17 mouse cellular contexts compared by ENCODE assay signal in genomic region chr7:80297041-80297440, GRCm38 (mm10). TPM values are rescaled to one million over a fixed set of nuclear protein-coding genes. Genes with fewer than 3 reads are reported as not detected.
DNase-seq lines count a peak whose midpoint lies in the region; ATAC-seq lines count a peak whose summit lies in the region.
"Had no signal": no experiment of that assay in that cellular context is flagged by ENCODE, and none has a peak within 500 bp of the region (broad histone marks: within the 10 kb centered on the region; RNA-seq: fewer than 3 reads in every experiment).

No protein-coding gene starts in this region.

- H3K27ac ChIP-seq in heart, embryonic 16.5 days (ENCODE audit: low read length) = no peak overlapping the region
- no peak overlapping the region for H3K27ac ChIP-seq in midbrain, embryonic 11.5 days (ENCODE audit: low read depth, low read length)
- H3K27ac ChIP-seq in midbrain, embryonic 16.5 days (ENCODE audit: low read length) = no peak overlapping the region
- H3K27ac ChIP-seq in embryonic facial prominence, embryonic 10.5 days (replicated peaks) = no peak overlapping the region
- no peak overlapping the region; the same call in 1 of the 2 replicates for H3K27ac ChIP-seq in liver, embryonic 16.5 days (ENCODE audit: low read length)
- H3K27ac ChIP-seq: gastrocnemius, adult 2 months; kidney, postnatal 0 days had no signal

- 60% methylated on average over 3 of the region's 3 CpGs for whole genome bisulfite sequencing in heart, embryonic 16.5 days
- WGBS in midbrain, embryonic 11.5 days = 92% methylated on average over 3 of the region's 3 CpGs
- 82% methylated on average over 3 of the region's 3 CpGs for WGBS in midbrain, embryonic 16.5 days
- WGBS in embryonic facial prominence, embryonic 10.5 days = 86% methylated on average over 3 of the region's 3 CpGs
- WGBS in liver, embryonic 16.5 days (ENCODE audit: insufficient replicate concordance) = 86% methylated on average over 3 of the region's 3 CpGs

- H3K9ac ChIP-seq in heart, embryonic 16.5 days (ENCODE audit: low read length) = 0 out of 2 replicates have a peak overlapping the region, but pooled peaks have one; percentile 29
- H3K9ac ChIP-seq in midbrain, embryonic 11.5 days (ENCODE audit: low read length) = no peak overlapping the region
- no peak overlapping the region for H3K9ac ChIP-seq in midbrain, embryonic 16.5 days (ENCODE audit: low read depth, low read length)
- no peak overlapping the region for H3K9ac ChIP-seq in liver, embryonic 16.5 days (ENCODE audit: low read depth, low read length)

- H3K36me3 ChIP-seq in heart, embryonic 16.5 days (ENCODE audit: control insufficient read depth, insufficient read depth) = peaks cover 16% of the 10 kb centered on the region
- peaks cover 10% of the 10 kb centered on the region for H3K36me3 ChIP-seq in midbrain, embryonic 11.5 days (ENCODE audit: control insufficient read depth, insufficient read depth, low read length)
- no peaks in the 10 kb centered on the region for H3K36me3 ChIP-seq in midbrain, embryonic 16.5 days (ENCODE audit: control insufficient read depth, insufficient read depth, low read length)
- peaks cover 56% of the 10 kb centered on the region for H3K36me3 ChIP-seq in embryonic facial prominence, embryonic 10.5 days (replicated peaks)
- peaks cover 42% of the 10 kb centered on the region for H3K36me3 ChIP-seq in liver, embryonic 16.5 days (ENCODE audit: control insufficient read depth, insufficient read depth)

- 0 out of 2 replicates have a peak overlapping the region, but pooled peaks have one; percentile 15 for H3K4me2 ChIP-seq in heart, embryonic 16.5 days (ENCODE audit: low read depth, low read length)
- no peak overlapping the region for H3K4me2 ChIP-seq in midbrain, embryonic 11.5 days
- no peak overlapping the region for H3K4me2 ChIP-seq in midbrain, embryonic 16.5 days (ENCODE audit: low read length)
- H3K4me2 ChIP-seq in liver, embryonic 16.5 days (ENCODE audit: low read depth, low read length) = peak overlapping the region; percentile 77

- no peaks in the 10 kb centered on the region for H3K9me3 ChIP-seq in heart, embryonic 16.5 days (replicated peaks; ENCODE audit: control insufficient read depth, low read length)
- H3K9me3 ChIP-seq in midbrain, embryonic 11.5 days (ENCODE audit: control insufficient read depth, low read length) = no peaks in the 10 kb centered on the region
- H3K9me3 ChIP-seq in midbrain, embryonic 16.5 days (replicated peaks; ENCODE audit: control insufficient read depth, low read length, poor library complexity, severe bottlenecking) = no peaks in the 10 kb centered on the region
- no peaks in the 10 kb centered on the region for H3K9me3 ChIP-seq in embryonic facial prominence, embryonic 10.5 days
- no peaks in the 10 kb centered on the region for H3K9me3 ChIP-seq in liver, embryonic 16.5 days (replicated peaks; ENCODE audit: control insufficient read depth, low read length)

- peaks cover 20% of the 10 kb centered on the region for H3K4me1 ChIP-seq in heart, embryonic 16.5 days (ENCODE audit: control insufficient read depth, insufficient read depth, low read length)
- H3K4me1 ChIP-seq in midbrain, embryonic 11.5 days (ENCODE audit: control insufficient read depth, insufficient read depth, low read length) = peaks cover 5% of the 10 kb centered on the region
- peaks cover 8% of the 10 kb centered on the region for H3K4me1 ChIP-seq in midbrain, embryonic 16.5 days (ENCODE audit: control insufficient read depth, insufficient read depth, low read length)
- peaks cover 32% of the 10 kb centered on the region for H3K4me1 ChIP-seq in embryonic facial prominence, embryonic 10.5 days
- H3K4me1 ChIP-seq in liver, embryonic 16.5 days (ENCODE audit: control insufficient read depth, low read depth, low read length) = peaks cover 39% of the 10 kb centered on the region

- peak overlapping the region; percentile 3; the same call in 1 of the 2 replicates for H3K4me3 ChIP-seq in heart, embryonic 16.5 days (ENCODE audit: low read length)
- no peak overlapping the region for H3K4me3 ChIP-seq in midbrain, embryonic 11.5 days (ENCODE audit: low read depth, low read length)
- H3K4me3 ChIP-seq in midbrain, embryonic 16.5 days (ENCODE audit: low read depth, low read length) = no peak overlapping the region
- 0 out of 2 replicates have a peak overlapping the region, but pooled peaks have one; percentile 6 for H3K4me3 ChIP-seq in embryonic facial prominence, embryonic 10.5 days
- peak overlapping the region; percentile 98 for H3K4me3 ChIP-seq in liver, embryonic 16.5 days (ENCODE audit: low read depth, low read length)
- H3K4me3 ChIP-seq: gastrocnemius, adult 2 months had no signal

- H3K27me3 ChIP-seq in heart, embryonic 16.5 days (ENCODE audit: control insufficient read depth, insufficient read depth, low read length) = no peaks in the 10 kb centered on the region
- H3K27me3 ChIP-seq in midbrain, embryonic 11.5 days (ENCODE audit: control insufficient read depth, insufficient read depth, low read length) = no peaks in the 10 kb centered on the region
- H3K27me3 ChIP-seq in midbrain, embryonic 16.5 days (ENCODE audit: control insufficient read depth, insufficient read depth, low read depth, low read length) = no peaks in the 10 kb centered on the region
- no peaks in the 10 kb centered on the region for H3K27me3 ChIP-seq in embryonic facial prominence, embryonic 10.5 days (replicated peaks; ENCODE audit: low read depth, poor library complexity, severe bottlenecking)
- H3K27me3 ChIP-seq in liver, embryonic 16.5 days (ENCODE audit: control insufficient read depth, insufficient read depth, low read depth, low read length) = no peaks in the 10 kb centered on the region

- no peak for DNase-seq in heart, adult 8-10 months (ENCODE audit: low spot score)
- DNase-seq in midbrain, embryonic 11.5 days (ENCODE audit: low spot score, missing footprints) = peak; percentile 82
- DNase-seq in embryonic facial prominence, embryonic 10.5 days (ENCODE audit: low spot score) = no peak
- DNase-seq in left cerebral cortex, adult 9 months (ENCODE audit: low spot score in 2 of 2) = no peak
- DNase-seq: adrenal gland, postnatal 10 days; cerebellum, adult 9-10 months; embryo, embryonic 11 days; gastrocnemius, adult 2 months; heart, postnatal 10 days; spleen, adult 18-20 months; thymus, postnatal 4 days had no signal

- no peak for ATAC-seq in heart, embryonic 16.5 days (replicated peaks; ENCODE audit: extremely low read depth, insufficient read depth, low FRiP score)
- ATAC-seq in midbrain, embryonic 11.5 days (ENCODE audit: low FRiP score) = no peak
- ATAC-seq in midbrain, embryonic 16.5 days = no peak
- no peak for ATAC-seq in liver, embryonic 16.5 days (ENCODE audit: low read depth)
- ATAC-seq: inflammation-experienced regulatory T-cells, adult 6 months; lung, postnatal 0 days had no signal

RNA-seq across cellular contexts. Expression of gene Prc1, which starts 2.8 kb away (rescaled TPM):
- 138 and 164 TPM in 2 replicates for polyA plus RNA-seq in heart, embryonic 16.5 days (2015; fragmentation: Nextera tagmentation; extraction: Ambion mirVana)
- 1 to 10 TPM in 3 of 4 experiments, under 1 TPM in 1; 0.72 to 3.1 (median 1.5) TPM for total RNA-seq in heart, adult 8-10 months (2022)
- 231 and 232 TPM in 2 replicates for polyA plus RNA-seq in midbrain, embryonic 11.5 days (2014; fragmentation: Nextera tagmentation; extraction: Ambion mirVana)
- 22.6 and 23.7 TPM in 2 replicates for polyA plus RNA-seq in midbrain, embryonic 16.5 days (2015; fragmentation: Nextera tagmentation; extraction: Ambion mirVana)
- polyA plus RNA-seq in embryonic facial prominence, embryonic 10.5 days (2016; fragmentation: Nextera tagmentation; extraction: Ambion mirVana) = 196 and 199 TPM in 2 replicates
- polyA plus RNA-seq in liver, embryonic 16.5 days (2015; fragmentation: Nextera tagmentation; extraction: Ambion mirVana) = 125 and 133 TPM in 2 replicates

RNA-seq across cellular contexts. Expression of gene Rccd1, which starts 27.2 kb away (rescaled TPM):
- 6.5 and 7.6 TPM in 2 replicates for polyA plus RNA-seq in heart, embryonic 16.5 days (2015; fragmentation: Nextera tagmentation; extraction: Ambion mirVana)
- 1 to 10 TPM; 4.6 to 6.4 (median 5.3) TPM for total RNA-seq in heart, adult 8-10 months (2022)
- polyA plus RNA-seq in midbrain, embryonic 11.5 days (2014; fragmentation: Nextera tagmentation; extraction: Ambion mirVana) = 10.1 and 10.9 TPM in 2 replicates
- polyA plus RNA-seq in midbrain, embryonic 16.5 days (2015; fragmentation: Nextera tagmentation; extraction: Ambion mirVana) = 10.6 and 10.7 TPM in 2 replicates
- polyA plus RNA-seq in embryonic facial prominence, embryonic 10.5 days (2016; fragmentation: Nextera tagmentation; extraction: Ambion mirVana) = 12.0 and 13.2 TPM in 2 replicates
- 2.3 and 2.6 TPM in 2 replicates for polyA plus RNA-seq in liver, embryonic 16.5 days (2015; fragmentation: Nextera tagmentation; extraction: Ambion mirVana)

RNA-seq across cellular contexts. Expression of gene Vps33b, which starts 27.6 kb away (rescaled TPM):
- polyA plus RNA-seq in heart, embryonic 16.5 days (2015; fragmentation: Nextera tagmentation; extraction: Ambion mirVana) = 10.3 and 12.7 TPM in 2 replicates
- 1 to 10 TPM; 5.6 to 9.0 (median 7.2) TPM for total RNA-seq in heart, adult 8-10 months (2022)
- polyA plus RNA-seq in midbrain, embryonic 11.5 days (2014; fragmentation: Nextera tagmentation; extraction: Ambion mirVana) = 12.6 and 14.3 TPM in 2 replicates
- 27.3 and 27.5 TPM in 2 replicates for polyA plus RNA-seq in midbrain, embryonic 16.5 days (2015; fragmentation: Nextera tagmentation; extraction: Ambion mirVana)
- polyA plus RNA-seq in embryonic facial prominence, embryonic 10.5 days (2016; fragmentation: Nextera tagmentation; extraction: Ambion mirVana) = 17.3 and 18.0 TPM in 2 replicates
- 4.3 and 5.0 TPM in 2 replicates for polyA plus RNA-seq in liver, embryonic 16.5 days (2015; fragmentation: Nextera tagmentation; extraction: Ambion mirVana)

RNA-seq across cellular contexts. Expression of gene Ngrn, which starts 36.0 kb away (rescaled TPM):
- polyA plus RNA-seq in heart, embryonic 16.5 days (2015; fragmentation: Nextera tagmentation; extraction: Ambion mirVana) = 39.8 and 45.0 TPM in 2 replicates
- total RNA-seq in heart, adult 8-10 months (2022) = 10 to 100 TPM; 26.2 to 28.6 (median 27.2) TPM
- 53.1 and 53.2 TPM in 2 replicates for polyA plus RNA-seq in midbrain, embryonic 11.5 days (2014; fragmentation: Nextera tagmentation; extraction: Ambion mirVana)
- polyA plus RNA-seq in midbrain, embryonic 16.5 days (2015; fragmentation: Nextera tagmentation; extraction: Ambion mirVana) = 73.8 and 78.5 TPM in 2 replicates
- polyA plus RNA-seq in embryonic facial prominence, embryonic 10.5 days (2016; fragmentation: Nextera tagmentation; extraction: Ambion mirVana) = 42.7 and 43.2 TPM in 2 replicates
- polyA plus RNA-seq in liver, embryonic 16.5 days (2015; fragmentation: Nextera tagmentation; extraction: Ambion mirVana) = 26.3 and 27.7 TPM in 2 replicates

RNA-seq across cellular contexts. Expression of gene Unc45a, which starts 43.8 kb away (rescaled TPM):
- 20.6 and 25.3 TPM in 2 replicates for polyA plus RNA-seq in heart, embryonic 16.5 days (2015; fragmentation: Nextera tagmentation; extraction: Ambion mirVana)
- 10 to 100 TPM; 12.2 to 16.0 (median 15.2) TPM for total RNA-seq in heart, adult 8-10 months (2022)
- polyA plus RNA-seq in midbrain, embryonic 11.5 days (2014; fragmentation: Nextera tagmentation; extraction: Ambion mirVana) = 28.8 and 30.4 TPM in 2 replicates
- 61.9 and 62.6 TPM in 2 replicates for polyA plus RNA-seq in midbrain, embryonic 16.5 days (2015; fragmentation: Nextera tagmentation; extraction: Ambion mirVana)
- polyA plus RNA-seq in embryonic facial prominence, embryonic 10.5 days (2016; fragmentation: Nextera tagmentation; extraction: Ambion mirVana) = 51.3 and 53.3 TPM in 2 replicates
- polyA plus RNA-seq in liver, embryonic 16.5 days (2015; fragmentation: Nextera tagmentation; extraction: Ambion mirVana) = 9.0 and 9.3 TPM in 2 replicates

Comparison
In these comparisons a context has a peak if more than half of its experiments do, and no peak if none do; other contexts are left out.
1. H3K4me2 ChIP-seq: peak in heart, embryonic 16.5 days (single experiment) and liver, embryonic 16.5 days (single experiment); none in midbrain, embryonic 11.5 days (single experiment) and midbrain, embryonic 16.5 days (single experiment).
2. H3K4me3 ChIP-seq: peak in heart, embryonic 16.5 days (single experiment), embryonic facial prominence, embryonic 10.5 days (single experiment) and liver, embryonic 16.5 days (single experiment); none in midbrain, embryonic 11.5 days (single experiment) and midbrain, embryonic 16.5 days (single experiment).